Mouse (Mus musculus) heart, postnatal 0 days (tissue): ENCODE data around the gene Sec16a. TPM values are rescaled to one million over a fixed set of nuclear protein-coding genes. Genes with fewer than 3 reads are reported as not detected.

Source experiments
- ATAC-seq: fragments of 200-750 bp; cut with Nextera tagmentation; 2 replicates; pipeline ENCODE4 v1.8.0; 2017; ENCODE audit warnings: low read depth, moderate number of reproducible peaks, moderate library complexity; ENCODE audit not compliant: insufficient read depth
- DNase-seq: peaks from one replicate; pipeline ENCODE4 v3.0.0-alpha.2; 2016; ENCODE audit warnings: low spot score
- H3K27ac ChIP-seq: fragments of 300-500 bp; sonication (generic); 2 replicates; pipeline ENCODE4 v1.5.1; 2014; ENCODE audit warnings: low read depth, mild to moderate bottlenecking
- H3K27me3 ChIP-seq: fragments of 300-500 bp; sonication (generic); 2 replicates; pipeline ENCODE4 v1.6.1; 2014; ENCODE audit warnings: low read length, mixed read lengths; ENCODE audit not compliant: control insufficient read depth, insufficient read depth
- H3K36me3 ChIP-seq: fragments of 300-500 bp; sonication (generic); replicated peaks from 2 replicates; pipeline ENCODE4 v1.6.1; 2014; ENCODE audit warnings: low read length, mixed read lengths; ENCODE audit not compliant: control insufficient read depth, insufficient read depth
- H3K4me1 ChIP-seq: fragments of 300-500 bp; sonication (generic); 2 replicates; pipeline ENCODE4 v1.6.1; 2014; ENCODE audit warnings: antibody characterized with exemption; ENCODE audit not compliant: control insufficient read depth, insufficient read depth
- H3K4me2 ChIP-seq: fragments of 300-500 bp; sonication (generic); 2 replicates; pipeline ENCODE4 v1.6.1; 2014; ENCODE audit warnings: low read depth, mild to moderate bottlenecking, low read length, moderate library complexity
- H3K4me3 ChIP-seq: fragments of 300-500 bp; sonication (generic); 2 replicates; pipeline ENCODE4 v1.5.1; 2014; ENCODE audit warnings: low read depth, low read length
- H3K9ac ChIP-seq: fragments of 300-500 bp; sonication (generic); replicated peaks from 2 replicates; pipeline ENCODE4 v1.6.1; 2014; ENCODE audit warnings: low read depth, low read length, mixed read lengths
- H3K9me3 ChIP-seq: fragments of 300-500 bp; sonication (generic); replicated peaks from 2 replicates; pipeline ENCODE4 v1.6.1; 2016; ENCODE audit warnings: low read length; ENCODE audit not compliant: control insufficient read depth
- CTCF ChIP-seq: IDR thresholded peaks from 2 replicates; pipeline ENCODE4 v1.5.1; 2016; ENCODE audit warnings: antibody characterized with exemption, control low read depth, low read depth
- EP300 ChIP-seq: IDR thresholded peaks from 2 replicates; pipeline ENCODE4 v1.6.1; 2016; ENCODE audit warnings: antibody characterized with exemption, low read depth
- WGBS: fragments of 180-500 bp; shearing (Covaris S2); extraction: QIAGEN DNeasy Blood & Tissue Kit; methylation state at CpG from one replicate; pipeline ENCODE4 v1.1.7; 2014; 5-methylcytosine and 5-hydroxymethylcytosine counted together
- polyA plus RNA-seq: library from polyadenylated mRNA; unstranded; fragments of >200 nt; fragmentation: Nextera tagmentation; extraction: Ambion mirVana; gene quantifications from 2 replicates; pipeline ENCODE4 v1.2.1, GENCODE M21; 2015
- total RNA-seq: library from RNA; depleted of rRNA; stranded (reverse); fragments of >200 nt; gene quantifications from 2 replicates; pipeline ENCODE4 v1.2.3, GENCODE M21; 2014; ENCODE audit warnings: low replicate concordance

Gene Sec16a
- total and polyA plus RNA-seq, 2 experiments from 2014 or later = 7.5 to 49.0 TPM

- H3K4me1 ChIP-seq = 0 out of 2 replicates have a peak, but pooled peaks cover 4% of the 10 kb centered on the region
- DNase-seq = no peak
- no peak overlapping the region for H3K9ac ChIP-seq
- TF ChIP-seq EP300 (no peak), CTCF (no peak)
- H3K9me3 ChIP-seq = no peaks in the 10 kb centered on the region
- H3K4me3 ChIP-seq = no peak overlapping the region
- 83% methylated on average over 6 of the region's 6 CpGs for WGBS
- no peak for ATAC-seq
- peaks cover 87% of the 10 kb centered on the region for H3K36me3 ChIP-seq
- H3K27ac ChIP-seq = no peak overlapping the region
- no peaks in the 10 kb centered on the region for H3K27me3 ChIP-seq
- no peak overlapping the region for H3K4me2 ChIP-seq
These were observed 26.8 kb upstream of the Sec16a start for GRCm38 (mm10) chr2:26471652-26472285.

- no peak overlapping the region for H3K4me2 ChIP-seq
- no peaks in the 10 kb centered on the region for H3K27me3 ChIP-seq
- H3K36me3 ChIP-seq = peaks cover 86% of the 10 kb centered on the region
- DNase-seq = no peak
- no peaks in the 10 kb centered on the region for H3K9me3 ChIP-seq
- ATAC-seq = no peak
- no peak overlapping the region for H3K4me3 ChIP-seq
- TF ChIP-seq CTCF (no peak), EP300 (no peak)
- H3K9ac ChIP-seq = no peak overlapping the region
- WGBS = 88% methylated on average over 17 of the region's 17 CpGs
- 0 out of 2 replicates have a peak, but pooled peaks cover 4% of the 10 kb centered on the region for H3K4me1 ChIP-seq
- H3K27ac ChIP-seq = no peak overlapping the region
These were observed 26.0 kb upstream of the Sec16a start for GRCm38 (mm10) chr2:26470967-26471366.

GRCm38 (mm10) chr2:26468376-26468775, 23.4 kb upstream of the Sec16a start:
- DNase-seq (no peak), ATAC-seq (no peak)
- WGBS = 93% methylated on average over 15 of the region's 15 CpGs
- no peaks in the 10 kb centered on the region for H3K9me3 ChIP-seq
- TF ChIP-seq CTCF (no peak), EP300 (no peak)
- H3K9ac ChIP-seq = no peak overlapping the region
- no peak overlapping the region for H3K4me2 ChIP-seq
- no peaks in the 10 kb centered on the region for H3K27me3 ChIP-seq
- H3K4me1 ChIP-seq = no peaks in the 10 kb centered on the region
- H3K36me3 ChIP-seq = peaks cover 92% of the 10 kb centered on the region
- H3K27ac ChIP-seq = no peak overlapping the region
- no peak overlapping the region for H3K4me3 ChIP-seq

- Histone ChIP-seq H3K27me3 (no peaks in the 10 kb centered on the region), H3K4me2 (no peak overlapping the region), H3K36me3 (peaks cover 84% of the 10 kb centered on the region), H3K4me1 (no peaks in the 10 kb centered on the region), H3K4me3 (no peak overlapping the region), H3K27ac (no peak overlapping the region), H3K9ac (no peak overlapping the region), H3K9me3 (no peaks in the 10 kb centered on the region)
- TF ChIP-seq EP300 (no peak), CTCF (no peak)
- WGBS = 93% methylated on average over 6 of the region's 6 CpGs
- ATAC-seq (no peak), DNase-seq (no peak)
These were observed 18.4 kb upstream of the Sec16a start for GRCm38 (mm10) chr2:26463412-26463811.

GRCm38 (mm10) chr2:26462980-26463379, 18.0 kb upstream of the Sec16a start:
- WGBS = 80% methylated on average over 3 of the region's 3 CpGs

GRCm38 (mm10) chr2:26461667-26462066, 16.7 kb upstream of the Sec16a start:
- no peaks in the 10 kb centered on the region for H3K4me1 ChIP-seq
- no peak overlapping the region for H3K4me2 ChIP-seq
- no peak for ATAC-seq
- no peaks in the 10 kb centered on the region for H3K9me3 ChIP-seq
- no peaks in the 10 kb centered on the region for H3K27me3 ChIP-seq
- WGBS = 70% methylated on average over 5 of the region's 5 CpGs
- H3K4me3 ChIP-seq = no peak overlapping the region
- peaks cover 71% of the 10 kb centered on the region for H3K36me3 ChIP-seq
- no peak for DNase-seq
- TF ChIP-seq CTCF (no peak), EP300 (no peak)
- H3K27ac ChIP-seq = no peak overlapping the region
- no peak overlapping the region for H3K9ac ChIP-seq

More at GRCm38 (mm10) chr2:26462980-26463379, 18.0 kb upstream of the Sec16a start:
- no peak overlapping the region for H3K4me2 ChIP-seq
- DNase-seq = no peak
- H3K36me3 ChIP-seq = peaks cover 82% of the 10 kb centered on the region
- TF ChIP-seq EP300 = no peak
- no peak for TF ChIP-seq CTCF
- no peak for ATAC-seq
- H3K9me3 ChIP-seq = no peaks in the 10 kb centered on the region
- no peaks in the 10 kb centered on the region for H3K4me1 ChIP-seq
- no peak overlapping the region for H3K9ac ChIP-seq
- H3K4me3 ChIP-seq = no peak overlapping the region
- no peak overlapping the region for H3K27ac ChIP-seq
- H3K27me3 ChIP-seq = no peaks in the 10 kb centered on the region
